Mouse (Mus musculus): Measurements from ENCODE around the gene Slc7a11.

- TF ChIP-seq EP300 (IDR thresholded peaks at IDR 0.05; ENCODE audit: low read depth) (no peak), CTCF (IDR thresholded peaks at IDR 0.05; ENCODE audit: low read depth) (no peak)
Measured at GRCm38 (mm10) chr3:50441330-50441729, 2.1 kb downstream of the Slc7a11 start.

Measured in heart, postnatal 0 days (tissue).